Mouse (Mus musculus): ENCODE measurements at regions not wholly inside any gene's neighbourhood (a gene's known extent, or its start where the extent isn't known, plus 50 kb on each side); places are given as distances from the start of the nearest gene placed in this dataset.

DNA sequence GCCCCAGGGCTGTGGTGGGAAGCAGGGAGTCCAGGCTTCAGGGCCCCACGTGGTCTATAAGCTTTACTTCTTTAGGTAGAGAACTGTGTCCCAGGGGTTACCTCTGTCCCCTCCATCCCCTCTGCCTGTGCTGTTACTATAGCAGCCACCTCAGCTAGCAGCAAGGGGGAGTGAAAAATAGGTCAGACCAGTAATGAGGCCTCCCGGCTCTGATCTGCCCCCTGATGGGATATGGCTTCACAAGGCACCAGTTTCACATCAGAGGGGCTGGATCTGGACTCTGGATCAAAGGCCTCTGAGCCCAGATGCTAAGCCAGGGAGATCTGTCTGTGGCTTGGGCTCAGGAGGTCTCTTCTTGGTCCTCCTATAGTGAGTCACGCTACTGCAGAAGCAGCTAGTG, 184.5 kb downstream of the Matn1 start:
- H3K9ac ChIP-seq: no peak overlapping the region
- H3K9me3 ChIP-seq: no peaks in the 10 kb centered on the region
- H3K36me3 ChIP-seq: no peaks in the 10 kb centered on the region
- H3K27me3 ChIP-seq: peaks cover 6% of the 10 kb centered on the region
- H3K4me2 ChIP-seq (replicated peaks): no peak overlapping the region
- H3K4me1 ChIP-seq: no peaks in the 10 kb centered on the region
- WGBS: 37% methylated on average over 3 of the region's 3 CpGs
- no peak overlapping the region for H3K4me3 ChIP-seq
- ATAC-seq (ENCODE audit: insufficient number of reproducible peaks, insufficient read depth, low FRiP score, low TSS enrichment): no peak
- no peak overlapping the region for H3K27ac ChIP-seq

DNA sequence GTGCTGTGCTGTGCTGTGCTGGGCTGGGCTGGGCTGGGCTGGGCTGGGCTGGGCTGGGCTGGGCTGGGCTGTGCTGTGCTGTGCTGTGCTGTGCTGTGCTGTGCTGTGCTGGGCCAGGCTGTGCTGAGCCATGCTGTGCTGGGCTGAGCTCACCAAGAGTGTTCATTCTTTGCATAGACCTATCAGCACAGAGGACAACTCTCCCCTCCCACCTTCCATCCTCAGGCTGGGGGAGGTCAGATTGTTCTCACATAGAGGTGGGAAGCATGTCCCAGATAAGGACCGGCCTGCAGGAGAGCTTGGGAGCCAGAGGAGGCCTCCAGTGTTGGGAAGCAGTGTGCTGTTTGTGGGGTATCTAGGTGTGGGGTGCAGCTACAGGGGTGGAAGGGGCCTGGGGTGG, 188.0 kb downstream of the Matn1 start:
- Histone ChIP-seq H3K4me2 (replicated peaks) (no peak overlapping the region), H3K9ac (no peak overlapping the region), H3K9me3 (no peaks in the 10 kb centered on the region), H3K27me3 (peaks cover 4% of the 10 kb centered on the region), H3K4me3 (no peak overlapping the region), H3K27ac (no peak overlapping the region), H3K4me1 (no peaks in the 10 kb centered on the region), H3K36me3 (no peaks in the 10 kb centered on the region)
- WGBS: 41% methylated on average over 1 of the region's 1 CpGs
- ATAC-seq (ENCODE audit: insufficient number of reproducible peaks, insufficient read depth, low FRiP score, low TSS enrichment): no peak

GRCm38 (mm10) chr4:131132781-131133180, 188.6 kb downstream of the Matn1 start:
- no peak for ATAC-seq (ENCODE audit: insufficient number of reproducible peaks, insufficient read depth, low FRiP score, low TSS enrichment)
- no peak overlapping the region for H3K4me2 ChIP-seq (replicated peaks)
- H3K27me3 ChIP-seq: peaks cover 4% of the 10 kb centered on the region
- H3K27ac ChIP-seq: no peak overlapping the region
- no peaks in the 10 kb centered on the region for H3K36me3 ChIP-seq
- H3K4me1 ChIP-seq: no peaks in the 10 kb centered on the region
- WGBS: 65% methylated on average over 9 of the region's 9 CpGs
- H3K9ac ChIP-seq: no peak overlapping the region
- H3K4me3 ChIP-seq: no peak overlapping the region
- H3K9me3 ChIP-seq: no peaks in the 10 kb centered on the region

DNA sequence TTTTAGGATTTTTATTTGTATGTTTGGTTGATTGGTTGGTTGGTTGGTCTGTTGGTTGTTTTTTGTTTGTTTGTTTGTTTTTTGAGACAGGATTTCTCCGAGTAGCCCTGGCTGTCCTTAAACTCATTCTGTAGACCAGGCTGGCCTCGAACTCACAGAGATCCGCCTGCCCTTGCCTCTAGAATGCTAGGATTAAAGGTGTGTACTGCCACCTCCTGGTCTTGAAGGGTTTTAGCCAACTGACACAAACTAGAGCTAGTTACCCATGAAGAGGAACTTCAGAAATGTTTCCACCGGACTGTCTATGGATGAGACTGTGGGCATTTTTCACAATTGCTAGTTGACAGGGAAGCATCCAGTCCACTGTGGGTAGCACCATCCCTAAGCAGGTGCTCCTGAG, 191.7 kb downstream of the Matn1 start:
- no peak overlapping the region for H3K4me2 ChIP-seq (replicated peaks)
- no peak for ATAC-seq (ENCODE audit: insufficient number of reproducible peaks, insufficient read depth, low FRiP score, low TSS enrichment)
- no peak overlapping the region for H3K4me3 ChIP-seq
- no peak overlapping the region for H3K9ac ChIP-seq
- no peaks in the 10 kb centered on the region for H3K36me3 ChIP-seq
- H3K27me3 ChIP-seq: peaks cover 4% of the 10 kb centered on the region
- WGBS: 83% methylated on average over 4 of the region's 4 CpGs
- H3K27ac ChIP-seq: no peak overlapping the region
- no peaks in the 10 kb centered on the region for H3K4me1 ChIP-seq
- H3K9me3 ChIP-seq: no peaks in the 10 kb centered on the region

DNA sequence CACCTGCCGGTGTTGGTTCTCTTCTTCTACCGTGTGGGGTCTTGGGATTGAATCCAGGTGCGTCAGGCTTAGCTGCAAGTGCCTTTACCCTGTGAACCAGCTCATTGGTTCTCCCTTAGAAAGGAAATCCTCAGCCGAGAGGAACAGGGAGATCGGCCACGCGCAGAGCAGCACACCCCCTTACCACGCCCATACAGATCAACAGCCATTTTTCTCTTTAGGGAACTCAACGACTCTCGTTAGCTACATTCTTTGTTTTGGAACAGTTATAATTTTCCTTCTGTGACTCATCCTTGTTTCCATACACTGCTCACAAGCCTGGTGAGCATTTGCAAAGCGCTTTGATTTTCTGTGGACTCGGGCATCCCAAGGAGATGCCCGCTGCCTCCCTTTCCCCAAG, 194.7 kb downstream of the Matn1 start:
- 77% methylated on average over 13 of the region's 13 CpGs for WGBS
- H3K27me3 ChIP-seq: peaks cover 4% of the 10 kb centered on the region; the same call in 1 of the 2 replicates
- H3K4me2 ChIP-seq (replicated peaks): no peak overlapping the region
- no peaks in the 10 kb centered on the region for H3K4me1 ChIP-seq
- H3K4me3 ChIP-seq: no peak overlapping the region
- H3K9me3 ChIP-seq: no peaks in the 10 kb centered on the region
- no peak overlapping the region for H3K27ac ChIP-seq
- no peaks in the 10 kb centered on the region for H3K36me3 ChIP-seq
- no peak overlapping the region for H3K9ac ChIP-seq
- no peak for ATAC-seq (ENCODE audit: insufficient number of reproducible peaks, insufficient read depth, low FRiP score, low TSS enrichment)

DNA sequence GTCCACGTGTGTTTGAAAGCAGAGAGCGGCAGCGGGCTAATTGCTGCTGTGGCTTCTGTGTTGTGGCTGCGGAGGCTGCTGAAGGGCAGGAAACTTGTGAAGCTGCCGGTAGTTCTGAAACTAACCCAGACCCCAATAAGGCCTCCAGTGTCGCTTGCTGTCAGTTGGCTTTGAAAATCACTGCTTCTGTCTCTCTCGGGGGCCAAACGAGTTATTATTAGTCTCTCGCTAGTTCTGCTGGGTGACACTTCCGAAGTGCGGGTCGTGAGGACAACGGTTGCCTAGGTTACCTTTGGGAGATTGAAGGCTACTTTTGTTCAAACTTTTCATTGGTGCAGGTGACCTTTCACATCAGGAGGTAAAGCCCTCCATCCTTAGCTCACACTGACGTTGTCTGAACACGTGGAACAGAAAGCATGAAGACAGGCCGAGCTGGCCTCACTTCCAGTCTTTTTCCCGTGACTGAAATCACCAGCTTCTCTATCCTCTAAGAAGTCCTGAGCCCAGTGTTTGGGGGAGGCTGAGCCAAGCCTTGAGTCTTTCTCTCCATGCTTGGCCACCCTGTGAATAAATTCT, 197.8 kb downstream of the Matn1 start:
- H3K36me3 ChIP-seq: no peaks in the 10 kb centered on the region
- WGBS: 73% methylated on average over 17 of the region's 17 CpGs
- no peak overlapping the region for H3K4me3 ChIP-seq
- no peaks in the 10 kb centered on the region for H3K27me3 ChIP-seq
- H3K9ac ChIP-seq: no peak overlapping the region
- 0 out of 2 replicates have a peak, but pooled peaks cover 7% of the 10 kb centered on the region for H3K9me3 ChIP-seq
- no peak overlapping the region for H3K4me2 ChIP-seq (replicated peaks)
- ATAC-seq (ENCODE audit: insufficient number of reproducible peaks, insufficient read depth, low FRiP score, low TSS enrichment): no peak
- H3K4me1 ChIP-seq: no peaks in the 10 kb centered on the region
- no peak overlapping the region for H3K27ac ChIP-seq

GRCm38 (mm10) chr4:131145507-131145906, 201.3 kb downstream of the Matn1 start:
- 77% methylated on average over 1 of the region's 1 CpGs for WGBS

DNA sequence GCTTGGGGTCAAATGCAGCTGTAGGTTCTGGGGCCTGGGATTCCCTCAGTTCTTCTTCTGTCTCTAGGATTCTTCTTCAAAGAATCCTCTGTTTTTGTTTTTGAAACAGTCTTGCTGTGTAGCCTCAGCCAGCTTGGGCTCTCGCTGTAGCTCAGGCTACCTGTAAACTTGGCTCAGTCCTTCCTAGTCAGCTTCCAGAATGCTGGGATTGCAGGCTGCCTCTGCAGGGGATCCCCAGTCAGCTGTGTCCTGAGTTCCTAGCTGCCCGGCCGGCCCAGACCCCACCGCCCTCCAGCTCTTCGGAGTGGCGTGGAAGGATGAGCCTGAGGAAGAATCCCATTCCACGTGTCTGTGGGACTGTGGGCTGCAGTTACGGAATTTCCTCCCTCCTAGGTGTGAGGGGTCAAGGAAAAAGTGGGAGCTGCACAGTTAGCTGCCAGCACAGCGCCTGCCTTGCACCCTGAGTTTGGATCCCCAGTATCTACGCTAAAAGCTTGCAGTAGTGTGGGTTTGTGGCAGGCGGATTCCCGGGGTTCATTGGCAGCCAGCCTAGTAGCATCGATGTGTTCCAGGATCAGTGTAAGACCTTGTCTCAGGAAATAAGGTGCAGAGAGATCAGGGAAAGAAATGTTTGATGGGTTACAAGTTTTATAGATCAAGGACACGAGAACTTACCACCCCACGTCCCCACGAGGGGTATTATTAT, 204.0 kb downstream of the Matn1 start:
- H3K9ac ChIP-seq: no peak overlapping the region
- H3K36me3 ChIP-seq: no peaks in the 10 kb centered on the region
- no peak overlapping the region for H3K4me3 ChIP-seq
- WGBS: 65% methylated on average over 16 of the region's 16 CpGs
- H3K4me1 ChIP-seq: no peaks in the 10 kb centered on the region
- H3K4me2 ChIP-seq (replicated peaks): no peak overlapping the region
- H3K27ac ChIP-seq: no peak overlapping the region
- 0 out of 2 replicates have a peak, but pooled peaks cover 7% of the 10 kb centered on the region for H3K9me3 ChIP-seq
- no peak for ATAC-seq (ENCODE audit: insufficient number of reproducible peaks, insufficient read depth, low FRiP score, low TSS enrichment)
- H3K27me3 ChIP-seq: no peaks in the 10 kb centered on the region

More at GRCm38 (mm10) chr4:131145507-131145906, 201.3 kb downstream of the Matn1 start:
- H3K9me3 ChIP-seq: 0 out of 2 replicates have a peak, but pooled peaks cover 7% of the 10 kb centered on the region
- no peaks in the 10 kb centered on the region for H3K36me3 ChIP-seq
- no peak for ATAC-seq (ENCODE audit: insufficient number of reproducible peaks, insufficient read depth, low FRiP score, low TSS enrichment)
- no peaks in the 10 kb centered on the region for H3K4me1 ChIP-seq
- no peak overlapping the region for H3K27ac ChIP-seq
- H3K27me3 ChIP-seq: no peaks in the 10 kb centered on the region
- H3K4me2 ChIP-seq (replicated peaks): no peak overlapping the region
- H3K4me3 ChIP-seq: no peak overlapping the region
- H3K9ac ChIP-seq: no peak overlapping the region

GRCm38 (mm10) chr4:131149466-131149865, 205.3 kb downstream of the Matn1 start:
- Histone ChIP-seq H3K9me3 (0 out of 2 replicates have a peak, but pooled peaks cover 7% of the 10 kb centered on the region), H3K27me3 (no peaks in the 10 kb centered on the region), H3K4me2 (replicated peaks) (no peak overlapping the region), H3K36me3 (no peaks in the 10 kb centered on the region), H3K4me3 (no peak overlapping the region), H3K4me1 (no peaks in the 10 kb centered on the region), H3K9ac (no peak overlapping the region), H3K27ac (no peak overlapping the region)
- no peak for ATAC-seq (ENCODE audit: insufficient number of reproducible peaks, insufficient read depth, low FRiP score, low TSS enrichment)
- 83% methylated on average over 5 of the region's 5 CpGs for WGBS

DNA sequence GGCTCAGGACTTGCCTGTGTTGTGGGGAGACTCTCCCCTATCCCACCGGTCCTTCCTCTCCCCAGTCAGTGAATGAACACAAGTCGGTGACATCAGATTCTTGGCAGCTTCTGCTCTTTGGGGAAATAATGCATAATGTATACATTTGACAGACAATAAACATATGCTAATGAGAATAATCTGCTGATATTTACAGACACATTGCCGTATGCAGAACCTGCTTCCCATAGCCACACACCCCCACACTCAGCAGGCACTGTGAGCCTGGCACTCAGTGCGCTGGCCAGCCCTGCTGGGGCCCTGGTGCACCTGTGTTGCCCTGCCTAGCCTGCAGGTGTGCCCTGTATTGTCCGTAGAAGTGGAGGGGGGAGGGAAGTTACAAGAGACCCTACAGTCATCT, 215.5 kb downstream of the Matn1 start:
- peaks cover 5% of the 10 kb centered on the region; the same call in 1 of the 2 replicates for H3K27me3 ChIP-seq
- 45% methylated on average over 5 of the region's 5 CpGs for whole genome bisulfite sequencing
- no peak for ATAC-seq (ENCODE audit: insufficient number of reproducible peaks, insufficient read depth, low FRiP score, low TSS enrichment)
- no peak overlapping the region for H3K27ac ChIP-seq
- no peaks in the 10 kb centered on the region for H3K9me3 ChIP-seq
- no peak overlapping the region for H3K4me2 ChIP-seq (replicated peaks)
- no peaks in the 10 kb centered on the region for H3K36me3 ChIP-seq
- H3K4me1 ChIP-seq: peaks cover 11% of the 10 kb centered on the region; the same call in 1 of the 2 replicates
- no peak overlapping the region for H3K9ac ChIP-seq
- H3K4me3 ChIP-seq: no peak overlapping the region

DNA sequence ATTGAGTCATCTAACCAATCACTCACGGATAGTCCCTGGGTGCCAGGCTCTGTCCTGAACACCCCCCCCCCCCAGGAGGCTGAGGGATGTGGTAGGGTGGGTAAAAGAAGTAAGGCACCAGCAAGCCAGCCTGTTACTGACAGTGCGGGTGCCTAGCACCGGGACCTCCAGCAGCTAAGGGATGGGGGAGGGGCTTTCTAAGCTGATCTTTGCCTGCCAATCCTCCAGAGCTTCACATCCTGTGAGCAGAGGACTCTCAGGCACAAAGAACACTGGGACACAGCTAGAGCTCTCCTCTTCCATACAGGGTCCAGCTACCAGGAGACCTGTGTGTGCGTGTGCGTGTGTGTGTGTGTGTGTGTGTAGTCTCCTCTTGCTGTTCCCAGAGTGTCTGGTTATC, 215.9 kb downstream of the Matn1 start:
- no peak for ATAC-seq (ENCODE audit: insufficient number of reproducible peaks, insufficient read depth, low FRiP score, low TSS enrichment)
- Histone ChIP-seq H3K27ac (no peak overlapping the region), H3K9ac (no peak overlapping the region)

GRCm38 (mm10) chr4:131161501-131161900, 217.3 kb downstream of the Matn1 start:
- Histone ChIP-seq H3K27ac (no peak overlapping the region), H3K4me3 (no peak overlapping the region), H3K9me3 (no peaks in the 10 kb centered on the region), H3K4me1 (peaks cover 11% of the 10 kb centered on the region; the same call in 1 of the 2 replicates), H3K4me2 (replicated peaks) (no peak overlapping the region), H3K9ac (no peak overlapping the region), H3K27me3 (peaks cover 5% of the 10 kb centered on the region; the same call in 1 of the 2 replicates), H3K36me3 (no peaks in the 10 kb centered on the region)
- ATAC-seq (ENCODE audit: insufficient number of reproducible peaks, insufficient read depth, low FRiP score, low TSS enrichment): no peak
- 50% methylated on average over 9 of the region's 9 CpGs for WGBS

More for the DNA sequence above, 215.9 kb downstream of the Matn1 start:
- Histone ChIP-seq H3K4me2 (replicated peaks) (no peak overlapping the region), H3K4me3 (no peak overlapping the region), H3K4me1 (peaks cover 11% of the 10 kb centered on the region; the same call in 1 of the 2 replicates), H3K36me3 (no peaks in the 10 kb centered on the region), H3K9me3 (no peaks in the 10 kb centered on the region), H3K27me3 (peaks cover 5% of the 10 kb centered on the region; the same call in 1 of the 2 replicates)
- 6% methylated on average over 3 of the region's 5 CpGs for WGBS
